Mouse (Mus musculus) left cerebral cortex, adult 2 months (tissue): ENCODE measurements at regions not wholly inside any gene's neighbourhood (a gene's known extent, or its start where the extent isn't known, plus 50 kb on each side); places are given as distances from the start of the nearest gene placed in this dataset.
A peak's percentile ranks its signal among the peaks of the same experiment; 100 is the strongest.
"Not testable (repeated sequence)": the region's sequence is repeated elsewhere in the genome, so short reads cannot be mapped to it uniquely, and the experiment has no call there.

ENCODE experiments used
- DNase-seq, 2 experiments: peaks; one replicate each; pipeline ENCODE4 v3.0.0; 2021 to 2022; ENCODE audit warnings: low spot score in 2 of 2, mixed read lengths in 1 of 2; ENCODE audit errors: extremely low spot score in 1 of 2
- H3K27ac ChIP-seq: fragments of 200-600 bp; 2 replicates; pipeline ENCODE4 v1.8.1; 2022
- H3K4me3 ChIP-seq: fragments of 200-600 bp; 2 replicates; pipeline ENCODE4 v1.8.1; 2022
- CTCF ChIP-seq: fragments of 200-600 bp; IDR thresholded peaks from 2 replicates; pipeline ENCODE4 v1.8.1; 2022; ENCODE audit warnings: antibody characterized with exemption, mild to moderate bottlenecking, moderate library complexity
- intact Hi-C: fragments of 180-260 bp; cut with DNase I; formaldehyde crosslinking; loops from one replicate; pipeline ENCODE4 v1.15.1; 2025

DNA sequence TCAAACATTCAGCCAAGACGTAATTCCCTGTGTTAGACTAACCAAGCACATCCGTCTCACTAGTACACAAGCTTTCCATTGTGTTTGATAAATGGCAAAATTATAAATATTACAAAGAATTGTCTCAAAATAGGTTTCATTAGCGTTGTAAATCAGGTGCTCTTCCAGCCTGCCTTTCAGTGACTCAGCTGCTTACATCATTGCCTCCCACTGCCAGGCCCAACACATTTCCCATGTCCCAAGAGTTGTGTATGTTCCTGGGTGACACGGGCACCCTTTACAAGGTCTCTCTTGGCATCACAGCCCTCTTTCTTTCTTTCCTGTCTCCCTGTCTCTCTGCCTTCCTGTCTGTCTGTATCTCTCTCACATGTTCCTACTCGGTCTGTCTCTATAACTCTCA, 189.5 kb upstream of the Afdn start:
- intact Hi-C loops, result no loop called here
- H3K4me3 ChIP-seq, result no peak overlapping the region
- peak overlapping the region; percentile 28; the same call in 1 of the 2 replicates for H3K27ac ChIP-seq
- no peak for TF ChIP-seq CTCF
- DNase-seq, result no peak

DNA sequence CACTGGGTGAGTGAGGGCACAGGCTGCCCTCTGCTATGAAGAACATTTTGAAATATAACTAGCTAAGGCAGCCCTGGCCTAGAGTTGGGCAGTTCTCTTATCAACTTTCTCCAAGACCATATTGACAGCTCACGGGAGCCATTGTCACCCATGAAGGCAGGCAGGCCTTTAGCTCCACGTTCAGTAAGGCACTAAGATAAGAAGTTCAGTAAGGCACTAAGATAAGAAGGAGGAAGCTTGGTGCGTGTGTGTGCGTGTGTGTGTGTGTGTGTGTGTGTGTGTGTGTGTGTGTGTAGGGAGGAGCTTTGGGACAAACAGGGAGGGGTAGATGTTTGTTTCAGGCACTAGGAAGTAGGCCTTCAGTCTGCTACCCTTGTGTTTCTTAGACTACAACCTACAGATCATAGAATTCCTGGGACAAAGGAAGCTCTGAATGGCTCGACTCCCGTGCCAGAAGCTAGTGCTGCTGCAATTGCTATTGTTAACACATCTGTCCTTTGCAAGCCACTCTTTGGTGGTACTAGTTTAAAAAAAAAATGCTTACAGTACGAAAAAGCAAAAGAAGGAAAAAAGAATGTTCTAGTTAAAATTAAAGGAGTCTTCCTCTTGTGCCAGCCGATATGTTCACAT, 188.0 kb upstream of the Afdn start:
- Histone ChIP-seq H3K27ac (no peak overlapping the region), H3K4me3 (no peak overlapping the region)
- no peak for TF ChIP-seq CTCF
- intact Hi-C loops, result no loop called here
- no peak for DNase-seq

DNA sequence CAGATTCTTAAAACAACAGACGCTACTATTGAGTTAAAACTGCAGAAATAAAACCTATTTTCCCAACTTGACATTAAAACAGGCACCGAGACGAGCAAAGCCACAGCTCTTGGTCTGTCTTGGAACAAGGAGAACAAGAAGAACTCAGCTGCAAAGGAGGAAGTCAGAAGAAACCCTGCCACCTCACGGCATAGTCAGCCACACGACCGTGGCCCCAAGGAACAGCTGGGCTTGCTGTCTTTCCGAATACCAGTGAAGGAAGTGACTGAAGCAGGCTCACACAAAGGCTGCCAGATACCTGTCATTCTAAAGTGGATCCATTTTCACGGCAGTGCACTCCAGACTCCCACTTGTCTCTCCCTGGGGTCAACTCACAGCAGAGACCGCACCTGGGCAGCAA, 187.3 kb upstream of the Afdn start:
- no peak overlapping the region for H3K27ac ChIP-seq
- H3K4me3 ChIP-seq, result no peak overlapping the region
- no peak for TF ChIP-seq CTCF
- intact Hi-C loops, result no loop called here
- DNase-seq, result no peak

DNA sequence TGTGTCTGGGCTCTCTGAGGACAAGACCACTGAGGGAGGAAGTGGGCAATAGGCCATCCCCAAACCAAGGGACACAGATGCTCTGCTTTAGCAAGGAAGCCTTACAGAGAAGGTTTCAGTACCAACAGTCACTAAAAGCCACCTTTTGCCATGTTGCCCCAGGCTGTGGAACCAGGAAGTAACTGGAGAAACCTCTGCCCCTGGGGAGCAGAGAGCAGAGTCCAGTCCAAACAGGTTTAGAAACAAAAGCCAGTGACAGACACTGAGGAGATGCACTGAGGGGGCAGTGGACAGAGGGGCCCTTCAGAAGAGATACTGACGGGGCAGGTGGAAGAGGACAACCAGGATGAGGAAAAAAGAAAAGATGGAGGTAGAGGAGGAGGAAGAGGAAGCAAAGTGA, 186.2 kb upstream of the Afdn start:
- no peak for TF ChIP-seq CTCF
- no peak for DNase-seq
- Histone ChIP-seq H3K4me3 (no peak overlapping the region), H3K27ac (no peak overlapping the region)
- intact Hi-C loops, result no loop called here

DNA sequence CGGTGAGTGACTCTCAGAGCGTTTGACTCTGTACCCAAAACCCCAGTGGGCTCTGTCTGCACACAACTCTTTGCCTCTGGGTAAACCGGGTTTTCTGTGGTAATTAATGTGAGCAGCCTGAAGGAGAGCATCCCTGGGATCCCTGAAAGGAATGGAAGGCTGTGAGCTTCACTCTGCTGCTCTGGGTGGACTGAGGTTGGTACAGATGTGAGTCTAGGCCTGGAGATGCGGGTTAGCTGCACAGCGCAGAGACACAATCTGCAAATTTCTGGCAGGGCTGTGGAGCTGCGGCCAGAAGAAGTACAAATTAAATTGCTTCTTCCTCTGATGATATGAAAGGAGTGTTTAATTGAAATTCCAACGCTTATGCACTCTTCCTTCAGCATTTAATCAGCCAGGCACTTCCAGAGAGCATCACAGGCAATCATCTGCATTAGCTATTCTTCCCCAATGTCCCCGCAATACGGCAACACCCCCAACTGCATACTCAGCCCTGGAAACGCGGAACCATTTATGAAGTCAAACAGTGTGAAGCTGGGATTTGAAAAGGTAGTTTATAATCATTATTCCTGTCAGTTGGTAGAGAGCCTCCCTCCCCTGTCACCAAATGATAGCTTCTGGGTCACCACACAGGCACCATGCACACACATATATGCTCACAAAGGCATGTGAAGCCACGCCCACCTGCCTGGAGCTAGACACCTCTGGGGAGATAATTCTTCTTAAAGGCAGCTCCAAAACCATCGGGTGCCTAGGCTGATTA, 185.5 kb upstream of the Afdn start:
- TF ChIP-seq CTCF, result no peak
- DNase-seq, result no peak
- Histone ChIP-seq H3K4me3 (no peak overlapping the region), H3K27ac (no peak overlapping the region)
- intact Hi-C loops, result no loop called here

DNA sequence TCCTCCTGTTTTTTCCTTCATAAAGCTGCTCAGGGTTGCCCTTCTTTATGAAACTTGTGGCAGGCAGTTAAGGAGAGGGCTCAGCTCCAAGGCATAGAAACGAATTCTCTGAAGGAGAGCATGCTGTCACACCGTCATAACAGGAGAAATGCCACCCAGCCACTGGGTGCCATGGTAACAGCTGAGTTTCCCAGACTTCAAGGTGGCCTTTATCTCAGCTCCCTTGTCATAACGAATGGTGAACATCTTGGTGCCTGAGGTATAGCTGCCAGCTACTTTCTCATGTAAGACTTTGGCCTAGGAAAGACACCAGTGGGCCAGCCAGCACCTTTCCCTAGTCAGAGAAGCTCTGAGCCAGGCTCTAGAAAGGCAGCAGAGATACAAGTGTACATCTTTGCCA, 182.5 kb upstream of the Afdn start:
- Histone ChIP-seq H3K27ac (peak overlapping the region; percentile 9; the same call in 1 of the 2 replicates), H3K4me3 (no peak overlapping the region)
- TF ChIP-seq CTCF, result no peak
- intact Hi-C loops, result no loop called here
- DNase-seq, result no peak

DNA sequence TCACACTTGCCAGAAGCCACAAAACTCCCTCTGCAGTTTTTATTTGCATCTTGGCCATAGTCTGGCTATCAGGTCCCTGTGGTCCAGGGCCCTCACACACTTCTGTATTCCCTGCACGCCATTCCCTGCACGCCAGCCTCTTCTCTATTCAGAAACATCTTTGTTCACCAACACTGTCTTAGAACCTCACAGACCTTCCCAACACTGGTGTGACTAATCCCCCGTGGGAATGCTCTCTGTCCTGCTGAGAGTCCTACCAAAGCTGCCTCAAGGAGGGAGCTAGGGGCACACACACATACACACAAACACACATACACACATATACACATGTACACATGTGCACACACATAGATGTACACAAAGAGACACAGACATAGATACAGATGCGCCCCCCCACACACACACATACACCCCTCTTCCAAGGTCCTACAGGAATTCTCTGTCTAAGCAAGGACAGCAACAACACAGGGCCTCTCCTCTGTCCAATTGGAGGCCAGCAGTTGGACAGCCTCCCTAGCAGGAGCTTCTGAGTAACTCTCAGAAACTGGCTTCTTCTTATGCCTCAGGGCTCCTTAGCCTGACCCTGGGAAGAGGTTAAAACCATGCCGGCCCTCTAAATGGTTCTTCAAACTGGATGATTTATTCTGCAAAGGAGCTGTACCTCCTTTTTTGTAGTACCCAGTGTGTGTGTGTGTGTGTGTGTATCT, 179.0 kb upstream of the Afdn start:
- no peak for DNase-seq
- no peak overlapping the region for H3K4me3 ChIP-seq
- no peak for TF ChIP-seq CTCF
- H3K27ac ChIP-seq, result no peak overlapping the region
- intact Hi-C loops, result no loop called here

DNA sequence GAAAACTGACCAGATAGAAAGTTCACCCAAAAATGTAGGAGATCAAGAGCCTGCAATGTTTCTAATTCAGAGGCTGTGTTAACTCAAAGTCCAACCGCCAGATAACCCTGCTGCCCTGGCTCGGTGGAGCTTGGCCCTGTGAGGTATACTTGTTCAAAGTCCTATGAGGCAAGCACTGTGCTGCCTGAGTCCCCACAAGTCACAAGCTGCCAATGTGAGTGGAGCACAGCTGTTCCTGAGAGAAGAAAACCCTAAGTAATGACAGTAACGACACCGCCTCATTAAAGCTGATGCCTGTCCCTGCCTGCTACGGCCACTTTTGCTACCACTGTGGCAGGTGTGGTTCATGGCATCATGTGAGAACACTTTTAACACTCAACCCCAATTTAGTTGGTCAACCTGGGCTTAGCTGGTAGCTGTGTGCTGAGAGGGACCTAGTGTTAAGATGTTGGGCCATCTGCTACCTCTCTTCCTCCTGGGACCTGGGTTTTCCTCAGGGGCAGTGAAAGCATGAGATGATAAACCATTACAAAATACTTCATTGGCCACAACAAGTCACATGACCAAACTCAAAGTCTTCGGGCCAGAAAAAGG, 178.2 kb upstream of the Afdn start:
- H3K4me3 ChIP-seq, result no peak overlapping the region
- intact Hi-C loops, result no loop called here
- H3K27ac ChIP-seq, result no peak overlapping the region
- TF ChIP-seq CTCF, result no peak
- DNase-seq, result no peak

DNA sequence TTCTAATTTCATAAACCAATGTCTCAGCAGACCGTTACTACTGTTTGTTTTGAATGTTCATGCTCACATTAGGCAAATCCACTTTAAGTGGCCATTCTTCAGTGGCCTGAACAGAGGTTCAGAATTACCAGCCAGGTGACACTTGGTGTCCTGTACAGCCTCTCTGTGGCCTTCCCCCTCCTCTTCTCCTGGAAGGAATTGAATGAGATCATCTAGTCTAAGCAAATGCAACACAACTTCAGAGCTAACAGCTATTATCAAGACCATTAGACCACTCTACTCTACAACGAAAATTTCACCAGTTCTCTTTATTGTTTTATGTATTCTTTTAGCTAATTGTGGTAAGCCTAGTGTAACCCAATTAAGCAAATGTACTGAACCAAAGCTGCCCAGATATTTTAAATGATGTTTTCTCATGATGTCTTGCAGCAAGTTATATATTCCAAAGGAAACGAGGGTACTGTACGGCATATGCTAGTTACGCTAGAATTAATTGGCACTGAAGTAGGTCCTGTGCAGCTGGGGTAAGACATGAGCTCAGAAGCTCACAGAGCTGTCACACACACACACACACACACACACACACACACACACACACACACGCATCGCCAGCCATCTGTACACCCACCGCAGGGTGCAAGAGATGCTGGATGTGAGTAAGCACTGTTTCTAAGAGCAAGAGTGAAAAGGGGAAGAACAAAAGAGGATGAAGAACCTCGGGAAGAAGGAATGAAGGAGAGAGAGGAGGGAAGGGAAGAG, 176.7 kb upstream of the Afdn start:
- intact Hi-C loops, result no loop called here
- TF ChIP-seq CTCF, result no peak
- DNase-seq, result no peak
- no peak overlapping the region for H3K27ac ChIP-seq
- H3K4me3 ChIP-seq, result no peak overlapping the region

DNA sequence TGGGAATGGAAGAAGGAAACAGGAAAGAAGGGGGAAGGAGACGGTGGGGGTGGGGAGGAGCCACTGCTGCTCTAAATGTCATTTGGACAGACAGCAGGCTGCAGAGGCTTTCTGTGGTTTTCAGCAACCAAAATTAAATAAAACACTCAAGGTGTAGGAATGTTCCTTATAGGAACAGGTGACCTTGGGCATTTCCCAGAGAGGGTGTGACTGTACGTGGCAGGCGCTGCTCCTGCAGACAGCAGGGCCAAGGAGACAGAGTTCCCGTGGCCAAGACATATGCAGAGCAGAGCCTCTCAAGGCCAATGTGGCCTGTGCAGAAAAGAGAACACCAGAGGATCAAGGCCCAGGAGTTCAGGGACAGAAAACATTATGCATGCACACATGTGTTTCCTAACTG, 175.9 kb upstream of the Afdn start:
- no peak overlapping the region for H3K27ac ChIP-seq
- intact Hi-C loops, result no loop called here
- H3K4me3 ChIP-seq, result no peak overlapping the region

DNA sequence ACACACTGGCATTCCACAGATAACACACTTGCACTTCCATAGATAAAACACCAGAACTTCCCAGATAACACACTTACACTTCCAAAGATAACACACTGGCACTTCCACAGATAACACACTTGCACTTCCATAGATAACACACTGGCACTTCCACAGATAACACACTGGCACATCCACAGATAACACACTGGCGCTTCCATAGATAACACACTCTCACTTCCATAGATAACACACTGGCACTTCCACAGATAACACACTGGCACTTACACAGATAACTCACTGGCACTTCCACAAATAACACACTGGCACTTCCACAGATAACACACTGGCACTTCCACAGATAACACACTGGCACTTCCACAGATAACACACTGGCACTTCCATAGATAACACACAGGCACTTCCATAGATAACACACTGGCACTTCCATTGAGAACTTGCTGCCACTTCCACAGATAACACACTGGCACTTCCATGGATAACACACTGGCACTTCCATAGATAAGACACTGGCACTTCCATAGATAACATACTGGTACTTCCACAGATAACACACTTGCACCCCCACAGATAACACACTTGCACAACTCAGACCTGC, 170.0 kb upstream of the Afdn start:
- H3K27ac ChIP-seq, intact Hi-C loops, H3K4me3 ChIP-seq, DNase-seq: not testable (repeated sequence)

More for the DNA sequence above, 175.9 kb upstream of the Afdn start:
- no peak for DNase-seq
- TF ChIP-seq CTCF, result no peak
